Comparison of ENCODE assay signal across 9 mouse cellular contexts in genomic region chr10:97479004-97479766, GRCm38 (mm10). TPM values are rescaled to one million over a fixed set of nuclear protein-coding genes. Genes with fewer than 3 reads are reported as not detected.
DNase-seq lines count a peak whose midpoint lies in the region; ATAC-seq and TF ChIP-seq lines count a peak whose summit lies in the region.
"Had no signal": no experiment of that assay in that cellular context is flagged by ENCODE, and none has a peak within 500 bp of the region (broad histone marks: within the 10 kb centered on the region; RNA-seq: fewer than 3 reads in every experiment).

Gene Dcn, plus strand, starts transcription at chr10:97479609.

- 10% methylated on average over 7 of the region's 7 CpGs for WGBS in embryonic facial prominence, embryonic 11.5 days
- 16% methylated on average over 7 of the region's 7 CpGs for WGBS in heart, embryonic 10.5 days
- 10% methylated on average over 7 of the region's 7 CpGs for WGBS in kidney, embryonic 16.5 days
- WGBS in liver, embryonic 13.5 days (ENCODE audit: insufficient replicate concordance) = 22% methylated on average over 7 of the region's 7 CpGs
- WGBS in small intestine, adult 2 months = 28% methylated on average over 7 of the region's 7 CpGs

- H3K36me3 ChIP-seq in embryonic facial prominence, embryonic 11.5 days (replicated peaks; ENCODE audit: control insufficient read depth, insufficient read depth, low read depth, low read length) = no peaks in the 10 kb centered on the region
- H3K36me3 ChIP-seq in heart, embryonic 10.5 days = no peaks in the 10 kb centered on the region
- no peaks in the 10 kb centered on the region for H3K36me3 ChIP-seq in kidney, embryonic 16.5 days (ENCODE audit: insufficient read depth, low read length)
- H3K36me3 ChIP-seq in liver, embryonic 13.5 days = no peaks in the 10 kb centered on the region
- H3K36me3 ChIP-seq in small intestine, adult 2 months (ENCODE audit: control insufficient read depth, insufficient read depth, low read length) = no peaks in the 10 kb centered on the region

- no peak within 1 kb of the TSS for H3K4me3 ChIP-seq in embryonic facial prominence, embryonic 11.5 days (ENCODE audit: low read depth, low read length)
- peak within 1 kb of the TSS; percentile 35 for H3K4me3 ChIP-seq in heart, embryonic 10.5 days
- H3K4me3 ChIP-seq in kidney, embryonic 16.5 days (ENCODE audit: low read length) = peak within 1 kb of the TSS; percentile 36
- H3K4me3 ChIP-seq in liver, embryonic 13.5 days (replicated peaks) = 0 out of 2 replicates have a peak within 1 kb of the TSS, but pooled peaks have one; percentile 2
- peak within 1 kb of the TSS; percentile 30; the same call in 1 of the 2 replicates for H3K4me3 ChIP-seq in small intestine, adult 2 months (ENCODE audit: low read depth, low read length)
- H3K4me3 ChIP-seq: erythroblast, embryonic 14.5 days had no signal

- TF ChIP-seq CTCF in small intestine, adult 2 months (IDR thresholded peaks at IDR 0.05; ENCODE audit: extremely low read depth, insufficient read length, insufficient replicate concordance, low read depth, low read length) = no peak

- peak; percentile 92 for ATAC-seq in embryonic facial prominence, embryonic 11.5 days (replicated peaks; ENCODE audit: insufficient number of reproducible peaks, low FRiP score, low TSS enrichment, low read depth)
- peak; percentile 96 for ATAC-seq in kidney, embryonic 16.5 days (ENCODE audit: low FRiP score, low TSS enrichment)
- ATAC-seq in liver, embryonic 13.5 days (ENCODE audit: low read depth) = no peak

- no peaks in the 10 kb centered on the region for H3K4me1 ChIP-seq in embryonic facial prominence, embryonic 11.5 days (ENCODE audit: control insufficient read depth, insufficient read depth, low read length)
- H3K4me1 ChIP-seq in heart, embryonic 10.5 days = no peaks in the 10 kb centered on the region
- peaks cover 14% of the 10 kb centered on the region for H3K4me1 ChIP-seq in kidney, embryonic 16.5 days (ENCODE audit: insufficient read depth, low read length)
- no peaks in the 10 kb centered on the region for H3K4me1 ChIP-seq in liver, embryonic 13.5 days (replicated peaks)
- 0 out of 2 replicates have a peak, but pooled peaks cover 2% of the 10 kb centered on the region for H3K4me1 ChIP-seq in small intestine, adult 2 months (ENCODE audit: control insufficient read depth, insufficient read depth, insufficient read length, low read length)

- DNase-seq in kidney, adult 18-20 months = peak; percentile 10
- DNase-seq in kidney, adult 11 months = no peak
- peak; percentile 61 for DNase-seq in embryonic facial prominence, embryonic 11.5 days (ENCODE audit: low spot score)
- DNase-seq in heart, embryonic 10.5 days (ENCODE audit: low spot score) = peak; percentile 77
- DNase-seq in liver, embryonic 13.5 days = no peak
- no peak for DNase-seq in thymus, postnatal 25 days

- TF ChIP-seq POLR2A in small intestine, adult 2 months (IDR thresholded peaks at IDR 0.05; ENCODE audit: low read depth, low read length) = no peak

- no peak within 1 kb of the TSS for H3K27ac ChIP-seq in embryonic facial prominence, embryonic 11.5 days (replicated peaks; ENCODE audit: low read depth, low read length)
- H3K27ac ChIP-seq in heart, embryonic 10.5 days = no peak within 1 kb of the TSS
- H3K27ac ChIP-seq in kidney, embryonic 16.5 days (ENCODE audit: low read length) = peak within 1 kb of the TSS; percentile 92
- peak within 1 kb of the TSS; percentile 47 for H3K27ac ChIP-seq in liver, embryonic 13.5 days
- peak within 1 kb of the TSS; percentile 70 for H3K27ac ChIP-seq in small intestine, adult 2 months (ENCODE audit: insufficient read depth, low read depth, low read length)

- H3K9ac ChIP-seq in embryonic facial prominence, embryonic 11.5 days (replicated peaks; ENCODE audit: low read length) = no peak within 1 kb of the TSS
- H3K9ac ChIP-seq in kidney, embryonic 16.5 days (replicated peaks; ENCODE audit: low read length) = 0 out of 2 replicates have a peak within 1 kb of the TSS, but pooled peaks have one; percentile 55
- H3K9ac ChIP-seq in liver, embryonic 13.5 days = no peak within 1 kb of the TSS

- peak within 1 kb of the TSS; percentile 11; the same call in 1 of the 2 replicates for H3K4me2 ChIP-seq in embryonic facial prominence, embryonic 11.5 days (ENCODE audit: low read depth, low read length)
- peak within 1 kb of the TSS; percentile 46 for H3K4me2 ChIP-seq in kidney, embryonic 16.5 days (replicated peaks; ENCODE audit: low read depth, low read length)
- no peak within 1 kb of the TSS for H3K4me2 ChIP-seq in liver, embryonic 13.5 days

- H3K9me3 ChIP-seq in embryonic facial prominence, embryonic 11.5 days (replicated peaks; ENCODE audit: control insufficient read depth, low read length) = no peaks in the 10 kb centered on the region
- no peaks in the 10 kb centered on the region for H3K9me3 ChIP-seq in heart, embryonic 10.5 days
- H3K9me3 ChIP-seq in kidney, embryonic 16.5 days (ENCODE audit: low read length) = no peaks in the 10 kb centered on the region
- H3K9me3 ChIP-seq in liver, embryonic 13.5 days (replicated peaks) = no peaks in the 10 kb centered on the region

- H3K27me3 ChIP-seq in embryonic facial prominence, embryonic 11.5 days (ENCODE audit: control insufficient read depth, insufficient read depth, low read length) = no peaks in the 10 kb centered on the region
- no peaks in the 10 kb centered on the region for H3K27me3 ChIP-seq in heart, embryonic 10.5 days (ENCODE audit: insufficient read depth, poor library complexity, severe bottlenecking)
- H3K27me3 ChIP-seq in kidney, embryonic 16.5 days (ENCODE audit: insufficient read depth, low read length) = no peaks in the 10 kb centered on the region
- H3K27me3 ChIP-seq in liver, embryonic 13.5 days = no peaks in the 10 kb centered on the region
- H3K27me3 ChIP-seq in small intestine, adult 2 months (ENCODE audit: control insufficient read depth, insufficient read depth, low read length) = no peaks in the 10 kb centered on the region

RNA-seq across cellular contexts. Expression of gene Dcn, which starts in this region (rescaled TPM):
- polyA plus RNA-seq in embryonic facial prominence, embryonic 11.5 days (2014; fragmentation: Nextera tagmentation; extraction: Ambion mirVana) = 17.9 and 20.7 TPM in 2 replicates
- polyA plus RNA-seq in heart, embryonic 10.5 days (2016; fragmentation: Nextera tagmentation; extraction: Ambion mirVana) = 47.6 and 49.3 TPM in 2 replicates
- 236 and 276 TPM in 2 replicates for polyA plus RNA-seq in kidney, embryonic 16.5 days (2015; fragmentation: Nextera tagmentation; extraction: Ambion mirVana)
- polyA plus RNA-seq in liver, embryonic 13.5 days (2015; fragmentation: Nextera tagmentation; extraction: Ambion mirVana) = 52.8 and 56.8 TPM in 2 replicates
- 33.5 and 35.1 TPM in 2 replicates for polyA plus RNA-seq in small intestine, adult 2 months (2012; rRNA removed)
- polyA plus RNA-seq: erythroblast, embryonic 14.5 days had no signal

Comparison
In these comparisons a context has a peak if more than half of its experiments do, and no peak if none do; other contexts are left out.
1. DNase-seq: peak in kidney, adult 18-20 months (single experiment), embryonic facial prominence, embryonic 11.5 days (single experiment) and heart, embryonic 10.5 days (single experiment); none in kidney, adult 11 months (single experiment), liver, embryonic 13.5 days (single experiment) and thymus, postnatal 25 days (single experiment).
2. H3K27ac ChIP-seq: peak in kidney, embryonic 16.5 days (single experiment), liver, embryonic 13.5 days (single experiment) and small intestine, adult 2 months (single experiment); none in embryonic facial prominence, embryonic 11.5 days (single experiment) and heart, embryonic 10.5 days (single experiment).